Mouse (Mus musculus): ENCODE measurements at regions not wholly inside any gene's neighbourhood (a gene's known extent, or its start where the extent isn't known, plus 50 kb on each side); places are given as distances from the start of the nearest gene placed in this dataset.

GRCm38 (mm10) chr14:99706004-99706403 lies 407.5 kb downstream of the Klf5 start:
- TF ChIP-seq CTCF (IDR thresholded peaks at IDR 0.05; ENCODE audit: low read depth) (no peak), EP300 (optimal IDR thresholded peaks at IDR 0.05) (no peak)
